Mouse (Mus musculus) brown adipose tissue, adult 24 weeks (tissue): ENCODE results near the gene Pam16. TPM values are rescaled to one million over a fixed set of nuclear protein-coding genes. Genes with fewer than 3 reads are reported as not detected.
"Not testable (repeated sequence)": the region's sequence is repeated elsewhere in the genome, so short reads cannot be mapped to it uniquely, and the experiment has no call there.

Experiments used
- H3K27ac ChIP-seq: fragments of 200-500 bp; replicated peaks from 2 replicates; pipeline ENCODE4 v1.5.1; 2012; ENCODE audit warnings: low read depth, mild to moderate bottlenecking, low read length
- H3K4me1 ChIP-seq: fragments of 200-500 bp; 2 replicates; pipeline ENCODE4 v1.6.1; 2012; ENCODE audit warnings: low read length, mixed read lengths; ENCODE audit not compliant: control insufficient read depth, insufficient read depth, insufficient read length
- H3K4me3 ChIP-seq: fragments of 200-500 bp; 2 replicates; pipeline ENCODE4 v1.5.1; 2012; ENCODE audit warnings: low read depth, mild to moderate bottlenecking, low read length, moderate library complexity; ENCODE audit not compliant: insufficient read depth
- polyA plus RNA-seq: library from polyadenylated mRNA; stranded (reverse); fragments of >200 nt; gene quantifications from 2 replicates; pipeline ENCODE4 v1.2.4, GENCODE M21; 2012; ENCODE audit not compliant: missing spikeins, insufficient read depth, insufficient read length

Gene Pam16
- polyA plus RNA-seq, 1 experiment, result 178 TPM

DNA sequence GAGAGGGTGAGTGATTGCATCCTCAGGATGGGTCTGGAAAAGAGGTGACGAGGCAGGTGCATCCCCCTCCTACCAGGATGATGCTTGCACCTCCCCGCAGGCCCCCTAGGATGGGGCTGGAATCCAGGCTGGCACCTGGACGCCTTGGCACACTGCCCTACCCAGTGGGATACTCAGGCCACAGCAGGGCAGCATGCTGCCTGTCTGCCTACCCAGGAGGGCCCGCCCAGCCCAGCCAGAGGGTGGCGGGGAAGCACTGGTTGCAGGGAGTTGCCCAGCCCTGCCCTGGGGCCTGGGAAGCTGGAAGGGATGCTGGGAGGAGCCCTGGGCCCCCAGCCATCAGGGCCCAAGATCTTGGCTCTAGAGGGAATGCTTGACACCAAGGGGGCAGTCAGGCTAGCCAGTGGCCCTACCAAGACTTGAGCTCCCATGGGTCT, 29.2 kb downstream of the Pam16 start:
- H3K27ac ChIP-seq, result no peak overlapping the region
- peak overlapping the region; percentile 78 for H3K4me3 ChIP-seq
- H3K4me1 ChIP-seq, result no peaks in the 10 kb centered on the region

DNA sequence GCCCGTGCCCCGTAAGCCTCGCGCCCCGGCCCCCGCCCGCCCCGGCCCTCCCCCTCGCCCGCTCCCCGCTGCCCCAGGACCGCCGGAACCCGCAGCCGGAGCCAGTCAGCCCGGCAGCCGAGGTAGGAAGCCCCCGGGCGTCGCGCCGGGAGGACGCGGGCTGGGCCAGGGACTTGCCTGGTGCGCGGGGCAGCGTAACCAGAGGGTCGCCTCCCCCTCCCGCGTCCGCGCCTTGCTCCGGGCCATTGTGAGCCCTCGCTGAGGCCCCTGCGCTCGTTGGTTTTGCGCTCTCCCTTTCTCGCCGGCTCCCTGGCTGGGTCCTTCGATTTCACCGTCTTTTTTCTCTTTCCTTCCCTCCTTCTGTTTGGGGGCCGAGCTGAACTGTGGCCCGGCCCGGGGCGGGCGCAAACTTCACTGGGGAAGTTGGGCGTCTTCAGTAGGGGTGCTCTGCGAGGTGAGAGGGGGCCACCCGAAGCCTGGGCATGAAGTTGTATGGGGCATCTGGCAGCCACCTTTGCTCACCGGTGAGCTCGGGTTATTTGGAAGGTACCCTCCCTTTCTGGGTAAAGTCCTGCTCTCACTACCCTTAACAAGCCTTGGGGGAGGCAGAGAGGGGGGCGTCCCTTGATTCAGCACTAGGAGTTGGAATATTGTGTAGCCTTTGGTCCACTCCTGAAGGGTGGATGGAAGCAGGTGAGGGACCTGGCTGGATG, 29.8 kb downstream of the Pam16 start:
- peak overlapping the region; percentile 78 for H3K4me3 ChIP-seq
- no peak overlapping the region for H3K27ac ChIP-seq
- H3K4me1 ChIP-seq, result no peaks in the 10 kb centered on the region

DNA sequence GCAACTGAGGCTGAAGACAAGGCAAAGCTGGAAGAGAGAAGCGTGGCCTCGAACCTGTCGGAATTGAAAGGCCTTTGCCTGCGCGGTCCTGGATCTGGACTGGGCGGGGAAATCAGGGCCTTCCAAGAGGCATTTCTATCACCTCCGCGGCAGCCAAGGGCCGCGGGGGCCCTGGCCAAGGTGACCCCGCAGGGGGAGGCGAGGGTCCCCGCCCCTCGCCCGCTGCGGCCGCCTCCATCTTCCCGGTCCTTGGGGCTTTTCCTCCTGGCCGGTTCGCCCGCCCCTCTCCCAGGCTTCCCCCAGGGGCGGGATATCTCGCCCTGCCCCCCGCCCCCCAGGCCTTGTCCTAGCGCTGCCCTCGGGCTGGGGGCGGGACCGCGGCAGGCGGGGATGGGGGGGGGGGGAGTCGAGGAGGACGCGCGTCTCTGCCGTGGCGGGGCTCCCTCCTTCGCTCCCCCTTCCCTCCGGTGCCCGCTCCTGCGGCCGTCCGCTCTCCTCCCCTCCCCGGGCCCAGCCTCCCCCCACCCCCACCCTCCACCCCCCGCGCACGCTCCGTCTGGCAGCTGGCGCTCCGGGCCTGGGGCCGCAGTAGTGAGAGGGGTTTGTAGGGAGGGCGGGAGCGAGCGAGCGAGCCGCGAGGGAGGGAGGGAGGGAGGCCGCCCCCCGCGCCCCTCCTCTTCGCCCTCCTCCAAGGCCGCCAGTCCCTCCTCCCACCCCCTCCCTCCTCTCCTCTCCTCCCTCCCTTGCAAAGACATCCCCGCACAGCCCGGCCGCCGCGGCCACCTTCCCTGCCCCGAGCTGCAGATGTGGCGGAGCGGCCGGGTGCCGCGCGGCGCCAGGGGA, 30.6 kb downstream of the Pam16 start, which contains the start of gene Glis2:
TSS of gene Glis2 (plus strand) at position 743 of the 843 bp plus-strand sequence.
- H3K4me3 ChIP-seq, result peak within 1 kb of the TSS; percentile 78
- peak within 1 kb of the TSS; percentile 38 for H3K27ac ChIP-seq
- H3K4me1 ChIP-seq, result no peaks in the 10 kb centered on the region

DNA sequence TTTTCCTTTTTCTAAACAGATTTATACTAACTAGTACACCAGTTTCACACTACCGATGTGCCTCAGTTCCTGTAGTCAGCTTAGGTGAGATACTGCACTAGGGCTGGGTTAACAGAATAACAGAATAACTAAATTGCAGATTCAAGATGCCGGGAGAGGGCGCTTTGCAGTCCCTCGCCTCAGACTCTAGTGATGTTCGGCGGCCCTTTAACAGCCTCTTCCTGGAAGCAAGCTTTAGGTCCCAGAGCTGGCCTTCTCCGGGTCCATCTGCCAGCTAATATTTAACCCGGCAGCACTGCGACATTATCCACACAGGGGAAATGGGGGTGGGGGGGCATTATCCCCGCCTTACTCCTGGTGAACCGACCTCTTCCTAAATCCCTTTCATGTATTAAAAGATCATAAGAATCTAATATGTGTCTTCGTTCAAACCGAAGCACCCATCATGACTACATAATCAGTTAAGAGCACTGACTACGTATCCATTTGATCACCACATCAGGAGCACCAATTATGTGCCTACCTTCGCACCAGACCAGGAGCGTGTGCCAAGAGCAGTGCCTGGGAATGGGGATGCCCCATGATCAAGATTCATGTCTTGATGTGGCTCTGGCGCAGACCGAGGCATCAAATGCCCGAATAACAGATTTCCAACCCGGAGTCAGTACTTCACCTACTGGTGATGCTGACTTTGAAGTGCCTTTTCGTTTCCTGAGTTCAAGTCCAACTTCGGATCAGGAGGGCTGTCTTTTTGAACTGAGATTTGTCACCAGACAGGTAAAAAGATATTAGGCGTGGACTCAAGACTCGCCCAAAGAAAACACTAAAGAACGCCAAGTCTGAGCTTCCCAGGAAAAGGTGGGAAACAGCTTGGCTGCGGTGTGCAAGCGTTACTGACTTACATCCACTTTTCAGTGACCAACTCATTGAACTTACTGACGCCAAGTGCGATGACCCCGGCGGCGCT, 31.6 kb downstream of the Pam16 start:
- H3K27ac ChIP-seq, result peak overlapping the region; percentile 38

DNA sequence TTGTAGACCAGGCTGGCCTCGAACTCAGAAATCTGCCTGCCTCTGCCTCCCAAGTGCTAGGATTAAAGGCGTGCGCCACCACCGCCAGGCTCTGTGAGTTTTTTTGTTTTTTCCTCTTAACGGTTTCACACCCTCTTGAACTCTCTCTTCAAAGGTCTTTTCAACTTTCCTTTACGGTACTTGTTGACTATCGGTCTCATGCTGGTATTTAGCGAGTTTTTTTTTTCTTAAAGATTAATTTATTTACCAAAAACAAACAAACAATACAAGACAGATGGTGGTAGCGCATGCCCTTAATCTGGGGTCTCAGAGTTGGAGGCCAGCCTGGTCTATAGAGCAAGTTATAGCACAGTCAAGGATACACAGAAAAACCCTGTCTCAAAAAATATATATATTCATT, 34.6 kb downstream of the Pam16 start:
- H3K27ac ChIP-seq, result no peak overlapping the region
- H3K4me1 ChIP-seq, result 0 out of 2 replicates have a peak, but pooled peaks cover 2% of the 10 kb centered on the region
- no peak overlapping the region for H3K4me3 ChIP-seq

More for the DNA sequence above, 31.6 kb downstream of the Pam16 start:
- Histone ChIP-seq H3K4me1 (no peaks in the 10 kb centered on the region), H3K4me3 (peak overlapping the region; percentile 73)

DNA sequence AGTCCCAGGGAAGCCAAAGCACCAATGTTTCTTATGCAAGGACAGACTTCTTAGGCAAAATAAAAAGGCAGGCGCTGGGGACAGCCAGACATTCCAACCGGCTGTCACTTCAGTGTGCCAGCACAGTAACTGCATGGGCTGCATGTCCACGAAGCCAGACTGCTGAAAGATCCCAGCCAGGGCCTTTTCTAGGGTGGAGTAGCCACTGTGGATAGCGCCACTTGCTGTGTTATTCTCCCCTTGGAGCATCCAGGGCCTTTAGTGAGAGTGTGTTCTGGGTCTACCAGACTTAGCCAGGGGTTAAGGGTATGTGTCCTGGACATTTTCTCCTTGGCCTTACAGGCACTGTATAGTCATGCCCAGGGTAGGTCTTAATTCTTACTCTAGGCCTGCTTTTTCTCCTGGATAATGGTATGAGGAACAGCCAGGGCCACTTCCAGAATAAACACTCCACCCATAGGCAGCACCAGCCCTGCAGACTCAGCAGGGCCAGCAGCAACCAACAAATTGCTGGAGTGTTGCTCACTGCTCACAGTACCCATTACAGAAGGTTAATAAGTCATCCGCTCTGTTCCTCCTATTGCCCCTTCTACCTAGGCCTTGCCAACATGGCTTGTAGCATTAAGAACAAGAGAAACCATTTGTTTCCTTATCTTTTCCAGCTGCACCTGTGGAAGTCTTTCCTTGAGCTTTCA, 37.1 kb downstream of the Pam16 start:
- Histone ChIP-seq H3K4me1 (0 out of 2 replicates have a peak, but pooled peaks cover 2% of the 10 kb centered on the region), H3K27ac (peak overlapping the region; percentile 80; the same call in 1 of the 2 replicates), H3K4me3 (no peak overlapping the region)

DNA sequence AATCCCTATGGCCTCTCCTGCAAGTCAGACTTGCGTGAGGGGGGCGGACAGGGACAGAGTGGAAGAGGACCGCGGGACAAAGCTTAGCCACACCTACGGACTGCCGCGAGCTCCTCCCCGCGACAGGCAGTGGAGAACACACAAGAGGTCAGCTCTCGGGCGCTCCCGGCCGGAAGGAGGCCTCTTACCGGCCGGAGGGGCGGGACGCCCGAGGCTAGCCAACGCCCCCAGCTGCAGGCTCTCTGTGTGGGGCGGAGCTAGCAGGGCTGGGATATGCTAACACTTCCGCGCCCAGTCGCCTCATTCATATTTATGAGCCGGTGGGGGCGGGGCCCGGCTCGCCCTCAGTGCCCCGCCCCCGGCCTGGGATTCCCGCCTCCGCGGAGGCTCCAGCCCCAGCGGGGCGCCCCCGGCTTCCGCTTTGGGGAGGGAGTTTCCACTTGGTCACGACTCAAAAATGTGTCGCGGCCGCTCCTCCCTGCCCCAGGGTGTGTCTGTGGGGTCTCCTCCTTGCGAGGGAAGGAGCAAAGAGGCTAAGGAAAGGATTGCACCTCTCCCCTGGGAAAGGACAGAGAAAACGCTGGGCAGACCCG, 38.2 kb downstream of the Pam16 start:
- 0 out of 2 replicates have a peak, but pooled peaks cover 2% of the 10 kb centered on the region for H3K4me1 ChIP-seq
- H3K27ac ChIP-seq, result peak overlapping the region; percentile 80

DNA sequence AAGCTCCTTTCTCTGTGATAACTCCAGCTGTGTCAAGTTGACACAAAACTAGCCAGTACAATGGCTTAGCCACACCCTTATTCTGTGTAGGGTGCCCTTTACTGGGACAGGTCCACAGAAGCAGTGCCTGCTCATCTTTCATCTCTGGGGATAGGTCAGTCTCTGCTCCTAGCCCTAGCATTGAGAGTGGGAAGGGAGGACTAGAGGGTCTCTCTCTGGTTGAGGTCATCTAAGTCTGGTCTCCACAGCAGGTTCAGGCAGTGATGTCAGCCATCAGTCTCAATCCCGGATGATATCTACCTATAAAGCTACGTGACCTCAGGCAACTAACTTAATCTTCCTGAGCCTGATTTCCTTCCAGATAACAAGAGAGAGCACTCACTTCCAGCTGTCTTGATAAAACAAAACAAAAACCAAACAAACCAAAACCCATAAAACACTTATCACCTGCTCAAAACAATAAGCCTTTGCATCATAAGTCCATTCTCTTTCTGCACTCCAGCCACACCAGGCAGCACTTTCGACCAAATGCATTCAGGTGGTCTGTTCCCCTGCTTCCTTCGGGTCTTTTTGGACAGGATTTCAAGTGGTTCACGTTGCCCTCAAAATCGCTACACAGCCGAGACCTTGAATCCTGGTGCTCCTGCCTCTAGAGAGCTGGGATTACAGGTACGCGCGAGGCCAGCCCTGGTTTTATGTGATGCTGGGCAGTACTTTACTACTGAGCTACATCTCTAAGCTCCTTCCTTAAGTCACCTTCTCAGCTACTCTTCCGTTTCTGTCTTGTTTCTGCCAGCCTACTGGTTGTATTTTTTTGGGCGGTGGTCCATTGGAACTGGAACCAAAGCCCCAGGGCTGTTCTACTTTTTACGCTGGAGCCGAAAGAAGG, 38.9 kb downstream of the Pam16 start:
- Histone ChIP-seq H3K4me1 (0 out of 2 replicates have a peak, but pooled peaks cover 2% of the 10 kb centered on the region), H3K4me3 (peak overlapping the region; percentile 64), H3K27ac (peak overlapping the region; percentile 66)

More for the DNA sequence above, 38.2 kb downstream of the Pam16 start:
- peak overlapping the region; percentile 64 for H3K4me3 ChIP-seq

DNA sequence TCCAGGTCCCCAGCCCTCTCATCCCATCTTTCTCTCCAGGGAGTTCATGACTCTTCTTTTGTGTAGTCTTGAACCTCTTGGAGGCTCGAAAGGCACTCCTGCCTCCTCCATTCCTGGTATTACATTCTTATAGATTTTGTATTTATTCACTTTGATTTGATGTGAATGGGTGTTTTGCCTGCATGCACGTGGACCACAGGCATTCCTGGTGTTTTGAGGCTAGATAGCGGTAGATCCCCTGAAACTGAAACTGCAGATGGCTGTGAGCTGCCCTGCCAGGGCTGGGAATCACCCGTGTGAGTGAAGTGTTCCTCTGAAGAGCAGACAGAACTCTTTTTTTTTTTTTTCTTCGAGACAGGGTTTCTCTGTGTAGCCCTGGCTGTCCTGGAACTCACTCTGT, 40.4 kb downstream of the Pam16 start:
- Histone ChIP-seq H3K4me3 (no peak overlapping the region), H3K27ac (no peak overlapping the region), H3K4me1 (0 out of 2 replicates have a peak, but pooled peaks cover 2% of the 10 kb centered on the region)

DNA sequence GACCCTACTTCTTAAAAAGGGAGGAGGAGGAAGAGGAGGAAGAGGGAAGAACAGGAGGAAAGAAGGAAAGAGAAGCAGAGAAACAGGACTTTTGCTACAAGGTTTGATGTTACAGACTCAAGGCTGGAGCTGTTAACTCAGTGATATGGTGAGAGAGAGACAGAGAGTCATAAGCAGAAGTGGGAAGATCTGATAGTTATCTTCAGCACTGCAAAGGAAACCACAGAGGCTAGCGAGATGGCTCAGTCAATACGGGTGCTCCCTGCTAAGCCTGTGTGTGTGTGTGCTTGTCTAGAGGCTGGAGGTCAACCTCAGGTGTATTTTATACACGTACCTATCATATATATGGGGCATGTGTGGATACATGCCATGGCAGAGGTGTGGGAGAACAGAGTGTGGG, 41.0 kb downstream of the Pam16 start:
- Histone ChIP-seq H3K4me3 (no peak overlapping the region), H3K4me1 (0 out of 2 replicates have a peak, but pooled peaks cover 2% of the 10 kb centered on the region), H3K27ac (no peak overlapping the region)

DNA sequence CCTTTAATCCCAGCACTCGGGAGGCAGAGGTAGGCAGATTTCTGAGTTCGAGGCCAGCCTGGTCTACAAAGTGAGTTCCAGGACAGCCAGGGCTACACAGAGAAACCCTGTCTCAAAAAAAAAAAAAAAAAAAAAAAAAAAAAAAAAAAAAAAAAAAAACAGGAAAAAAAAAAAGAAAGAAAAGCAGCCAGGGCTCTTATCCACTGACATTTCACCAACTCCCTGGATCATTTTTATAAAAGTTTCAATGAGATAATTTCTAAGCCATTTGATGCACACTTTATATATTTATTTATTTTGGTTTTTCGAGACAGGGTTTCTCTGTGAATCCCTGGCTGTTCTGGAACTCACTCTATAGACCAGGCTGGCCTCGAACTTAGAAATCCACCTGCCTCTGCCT, 43.6 kb downstream of the Pam16 start:
- H3K4me3 ChIP-seq, H3K4me1 ChIP-seq, H3K27ac ChIP-seq: not testable (repeated sequence)

DNA sequence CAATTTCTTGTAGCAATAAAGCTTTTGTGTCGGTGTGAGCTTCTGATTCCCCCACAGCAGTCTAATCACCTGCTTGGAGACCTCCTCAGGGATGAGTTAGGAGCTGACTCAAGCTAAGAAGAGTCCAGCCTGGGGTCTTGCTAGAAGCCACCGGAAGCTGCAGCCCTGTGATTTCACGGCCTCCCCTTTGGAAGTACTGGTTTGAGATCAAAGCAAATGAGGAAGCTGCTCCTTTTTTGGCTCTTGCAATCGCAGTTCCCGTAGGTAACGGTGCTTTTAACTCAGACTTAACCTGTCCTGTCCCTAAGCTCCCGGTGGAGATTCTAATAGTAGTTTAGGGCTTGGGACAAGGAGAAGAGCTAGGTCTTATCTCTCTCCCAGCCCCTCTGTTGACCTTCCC, 46.2 kb downstream of the Pam16 start:
- H3K4me1 ChIP-seq, result no peaks in the 10 kb centered on the region
- no peak overlapping the region for H3K4me3 ChIP-seq
- no peak overlapping the region for H3K27ac ChIP-seq

DNA sequence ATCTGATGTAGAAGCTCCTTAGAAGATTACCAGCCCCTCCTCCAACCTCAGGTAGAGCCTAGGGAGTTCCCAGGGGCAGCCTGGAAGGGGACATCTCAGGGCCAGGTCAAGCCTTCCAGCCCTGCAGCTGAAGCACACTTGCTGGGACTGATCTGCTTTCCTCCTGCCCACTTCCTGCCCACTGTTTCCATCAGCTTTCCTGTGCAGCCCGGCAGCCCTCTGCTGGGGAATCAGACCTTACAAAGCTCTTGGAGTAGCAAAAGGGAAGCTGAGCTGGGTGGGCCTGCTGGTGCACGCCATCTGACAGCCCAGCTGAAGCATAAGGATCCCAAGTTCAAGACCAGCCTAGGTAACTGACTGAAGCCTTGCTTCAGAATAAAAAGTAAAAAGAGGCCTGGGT, 47.9 kb downstream of the Pam16 start:
- no peak overlapping the region for H3K27ac ChIP-seq
- H3K4me1 ChIP-seq, result no peaks in the 10 kb centered on the region

More for the DNA sequence above, 47.9 kb downstream of the Pam16 start:
- H3K4me3 ChIP-seq, result no peak overlapping the region
